In genomic region chr12:100606733-100607132, GRCm38 (mm10) we compare ENCODE assay signal across 10 mouse cellular contexts.
DNase-seq lines count a peak whose midpoint lies in the region; ATAC-seq and TF ChIP-seq lines count a peak whose summit lies in the region.
"Had no signal": no experiment of that assay in that cellular context is flagged by ENCODE, and none has a peak within 500 bp of the region (broad histone marks: within the 10 kb centered on the region; RNA-seq: fewer than 3 reads in every experiment).

No protein-coding gene starts in this region.

- WGBS in liver, adult 2 months, result 95% methylated on average over 1 of the region's 1 CpGs
- 76% methylated on average over 1 of the region's 1 CpGs for WGBS in liver, embryonic 12.5 days (ENCODE audit: insufficient replicate concordance)

- H3K9me3 ChIP-seq in liver, embryonic 12.5 days (replicated peaks), result no peaks in the 10 kb centered on the region
- H3K9me3 ChIP-seq: embryonic facial prominence, embryonic 15.5 days had no signal

- no peak for TF ChIP-seq POLR2A in liver, adult 2 months (IDR thresholded peaks at IDR 0.05; ENCODE audit: extremely low read depth, insufficient read depth, low read length)

- H3K36me3 ChIP-seq in liver, adult 2 months (ENCODE audit: control insufficient read depth, insufficient read depth, low read length), result no peaks in the 10 kb centered on the region
- no peaks in the 10 kb centered on the region for H3K36me3 ChIP-seq in liver, embryonic 12.5 days
- H3K36me3 ChIP-seq: embryonic facial prominence, embryonic 15.5 days had no signal

- H3K27ac ChIP-seq in liver, adult 2 months (replicated peaks; ENCODE audit: insufficient read depth, low read depth, low read length), result no peak overlapping the region
- H3K27ac ChIP-seq in liver, embryonic 12.5 days, result no peak overlapping the region
- H3K27ac ChIP-seq: embryonic facial prominence, embryonic 15.5 days had no signal

- ATAC-seq in liver, embryonic 12.5 days, result no peak
- ATAC-seq in erythroid progenitor cell, adult 5-6 weeks (replicated peaks; ENCODE audit: low FRiP score, poor library complexity, severe bottlenecking), result no peak

- H3K79me2 ChIP-seq in liver, adult 2 months (ENCODE audit: control insufficient read depth, insufficient read depth, low read length), result no peaks in the 10 kb centered on the region

- H3K4me1 ChIP-seq in liver, adult 2 months (ENCODE audit: control insufficient read depth, insufficient read depth, low read length), result no peaks in the 10 kb centered on the region
- 0 out of 2 replicates have a peak, but pooled peaks cover 3% of the 10 kb centered on the region for H3K4me1 ChIP-seq in liver, embryonic 12.5 days
- H3K4me1 ChIP-seq: embryonic facial prominence, embryonic 15.5 days had no signal

- TF ChIP-seq CTCF in liver, adult 2 months (IDR thresholded peaks at IDR 0.05; ENCODE audit: low read depth, low read length), result peak; percentile 37; the same call in 1 of the 2 replicates

- H3K27me3 ChIP-seq in liver, adult 2 months (ENCODE audit: control insufficient read depth, insufficient read depth, low read length), result no peaks in the 10 kb centered on the region
- H3K27me3 ChIP-seq in liver, embryonic 12.5 days (replicated peaks), result no peaks in the 10 kb centered on the region
- H3K27me3 ChIP-seq: embryonic facial prominence, embryonic 15.5 days had no signal

- H3K4me2 ChIP-seq in liver, embryonic 12.5 days, result no peak overlapping the region
- H3K4me2 ChIP-seq: embryonic facial prominence, embryonic 15.5 days had no signal

- peak; percentile 9 to 50 for DNase-seq in adrenal gland, adult (ENCODE audit: inconsistent age in 2 of 2, low spot score in 1 of 2)
- DNase-seq in adrenal gland, postnatal 4 days (ENCODE audit: low spot score in 2 of 2), result no peak
- DNase-seq in liver, adult 2 months (ENCODE audit: extremely low read depth, low read depth, low spot score), result peak; percentile 20
- DNase-seq in c-Kit-positive CD71-negative TER-119-negative erythroid progenitor cells, embryonic 14.5 days (ENCODE audit: low read depth), result peak; percentile 30
- DNase-seq in retina, postnatal 1 day, result peak; percentile 48
- no peak for DNase-seq in testis, postnatal 10 days (ENCODE audit: low spot score)
- DNase-seq: heart, postnatal 36 days had no signal

- no peak overlapping the region for H3K9ac ChIP-seq in liver, adult 2 months (ENCODE audit: low read depth, low read length)
- no peak overlapping the region for H3K9ac ChIP-seq in liver, embryonic 12.5 days
- H3K9ac ChIP-seq: embryonic facial prominence, embryonic 15.5 days had no signal

- no peak overlapping the region for H3K4me3 ChIP-seq in liver, adult 2 months (ENCODE audit: insufficient read depth, low read depth, low read length)
- H3K4me3 ChIP-seq in liver, embryonic 12.5 days, result no peak overlapping the region
- H3K4me3 ChIP-seq: embryonic facial prominence, embryonic 15.5 days had no signal

Comparison
In these comparisons a context has a peak if more than half of its experiments do, and no peak if none do; other contexts are left out.
1. DNase-seq: peak in adrenal gland, adult (2 of 2), liver, adult 2 months (single experiment), c-Kit-positive CD71-negative TER-119-negative erythroid progenitor cells, embryonic 14.5 days (single experiment) and retina, postnatal 1 day (single experiment); none in adrenal gland, postnatal 4 days (0 of 2) and testis, postnatal 10 days (single experiment).